Mouse (Mus musculus): ENCODE measurements around the gene Dmxl2. TPM values are rescaled to one million over a fixed set of nuclear protein-coding genes. Genes with fewer than 3 reads are reported as not detected.

Gene Dmxl2
- total and polyA plus RNA-seq, 3 experiments, result 6.1 to 238 (median 9.1) TPM

DNA sequence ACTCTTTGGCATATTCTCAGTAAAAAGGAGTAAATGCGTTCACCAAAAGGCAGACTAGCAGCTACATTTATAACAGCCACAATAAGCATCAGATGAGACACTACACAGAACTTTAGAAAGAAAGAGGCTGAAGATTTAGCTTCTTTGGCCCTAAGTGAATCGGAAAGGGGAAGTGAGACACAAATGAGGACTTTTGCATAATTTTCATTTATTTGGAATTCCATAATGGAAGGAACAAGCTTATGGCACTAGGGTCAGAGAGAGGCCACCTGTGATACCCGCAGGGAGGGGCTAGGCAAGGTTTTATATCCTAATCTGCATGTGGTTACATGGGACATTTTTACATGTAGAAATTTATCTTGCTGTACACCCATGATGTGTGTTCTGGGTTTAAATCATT, 36.1 kb upstream of the Dmxl2 start:
- Histone ChIP-seq H3K79me2 (ENCODE audit: control insufficient read depth, insufficient read depth, low read length, poor library complexity) (no peaks in the 10 kb centered on the region), H3K4me1 (ENCODE audit: control insufficient read depth in 1 of 2, insufficient read depth in 2 of 2, low read length in 2 of 2) (no peaks in the 10 kb centered on the region), H3K4me3 (ENCODE audit: control insufficient read depth in 1 of 2, insufficient read depth in 1 of 2, low read depth in 2 of 2, low read length in 2 of 2) (no peak overlapping the region), H3K36me3 (ENCODE audit: control insufficient read depth in 1 of 2, insufficient read depth in 2 of 2, low read length in 2 of 2) (no peaks in the 10 kb centered on the region), H3K27ac (ENCODE audit: control insufficient read depth, low read depth, low read length) (no peak overlapping the region), H3K9me3 (replicated peaks; ENCODE audit: insufficient read depth, low read length) (no peaks in the 10 kb centered on the region), H3K27me3 (ENCODE audit: control insufficient read depth in 1 of 2, insufficient read depth in 2 of 2, low read length in 2 of 2) (peaks cover 2 to 7% of the 10 kb centered on the region in 2 experiments), H3K9ac (ENCODE audit: control insufficient read depth, low read depth, low read length, poor library complexity, severe bottlenecking) (no peak overlapping the region)
- TF ChIP-seq ZC3H11A (IDR thresholded peaks at IDR 0.05; ENCODE audit: low read depth, low read length) (no peak), TBP (IDR thresholded peaks at IDR 0.05; ENCODE audit: low read depth, low read length) (no peak), MAZ (IDR thresholded peaks at IDR 0.05; ENCODE audit: low read depth, low read length) (no peak), EP300 (IDR thresholded peaks at IDR 0.05; ENCODE audit: low read depth in 1 of 2, low read length in 2 of 2) (no peak), HCFC1 (IDR thresholded peaks at IDR 0.05; ENCODE audit: low read depth, low read length) (no peak), MAX (IDR thresholded peaks at IDR 0.05; ENCODE audit: low read length) (no peak), TAL1 (IDR thresholded peaks at IDR 0.05; ENCODE audit: low read length) (no peak), POLR2AphosphoS2 (IDR thresholded peaks at IDR 0.05; ENCODE audit: low read length) (no peak), BHLHE40 (IDR thresholded peaks at IDR 0.05; ENCODE audit: borderline replicate concordance, low read depth, low read length) (no peak), ETS1 (IDR thresholded peaks at IDR 0.05; ENCODE audit: low read depth, low read length) (no peak)
- no peak for DNase-seq (ENCODE audit: low read depth, low spot score)

DNA sequence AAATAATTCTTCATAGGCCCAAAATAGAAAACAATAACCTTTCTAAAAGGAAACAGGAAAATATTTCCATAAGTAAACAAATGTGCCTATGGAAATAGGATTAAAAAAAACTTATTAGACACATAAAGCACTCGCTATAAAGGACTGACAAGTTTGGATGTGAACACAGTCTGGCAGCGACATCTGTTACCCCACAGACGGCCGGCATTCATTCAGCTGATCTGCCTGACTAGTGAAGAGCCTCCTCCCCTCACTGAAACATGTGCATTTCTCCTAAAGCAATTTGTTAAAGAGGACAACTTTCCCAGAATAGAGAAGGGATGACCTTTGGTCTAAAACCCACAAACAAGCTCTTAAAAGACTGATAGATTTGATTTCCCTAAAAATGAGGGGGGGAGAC, 35.6 kb upstream of the Dmxl2 start:
- TF ChIP-seq ELF1 (IDR thresholded peaks at IDR 0.05; ENCODE audit: low read depth, low read length), result no peak
- TF ChIP-seq E2F4 (IDR thresholded peaks at IDR 0.05; ENCODE audit: borderline replicate concordance, low read depth, low read length), result no peak
- TF ChIP-seq JUND (IDR thresholded peaks at IDR 0.05; ENCODE audit: low read depth, low read length), result no peak
- TF ChIP-seq ZMIZ1 (IDR thresholded peaks at IDR 0.05; ENCODE audit: low read depth, low read length), result no peak
- no peak for TF ChIP-seq BHLHE40 (IDR thresholded peaks at IDR 0.05; ENCODE audit: borderline replicate concordance, low read depth, low read length)
- no peak for TF ChIP-seq TAL1 (IDR thresholded peaks at IDR 0.05; ENCODE audit: low read length)
- no peak for TF ChIP-seq EP300 (IDR thresholded peaks at IDR 0.05; ENCODE audit: low read depth in 1 of 2, low read length in 2 of 2)
- no peak for TF ChIP-seq POLR2AphosphoS5 (IDR thresholded peaks at IDR 0.05; ENCODE audit: borderline replicate concordance, low read depth, low read length)
- TF ChIP-seq TCF12 (IDR thresholded peaks at IDR 0.05; ENCODE audit: low read depth, low read length), result no peak
- TF ChIP-seq ETS1 (IDR thresholded peaks at IDR 0.05; ENCODE audit: low read depth, low read length), result no peak
- no peak for TF ChIP-seq NELFE (IDR thresholded peaks at IDR 0.05; ENCODE audit: low read depth, low read length)
- no peak for TF ChIP-seq MYC (IDR thresholded peaks at IDR 0.05; ENCODE audit: low read depth, low read length)
- no peak for TF ChIP-seq MAFK (IDR thresholded peaks at IDR 0.05; ENCODE audit: borderline replicate concordance, low read depth, low read length)
- TF ChIP-seq KAT2A (conservative IDR thresholded peaks at IDR 0.05; ENCODE audit: low read depth, low read length), result no peak
- TF ChIP-seq USF2 (IDR thresholded peaks at IDR 0.05; ENCODE audit: borderline replicate concordance in 1 of 2, insufficient read depth in 1 of 2, low read depth in 1 of 2, low read length in 2 of 2), result no peak
- TF ChIP-seq POLR2A (IDR thresholded peaks at IDR 0.05; ENCODE audit: control insufficient read depth in 1 of 2, insufficient read depth in 1 of 2, low read depth in 1 of 2, low read length in 2 of 2, poor library complexity in 1 of 2), result no peak
- no peak for TF ChIP-seq MAX (IDR thresholded peaks at IDR 0.05; ENCODE audit: low read length)
- no peak for TF ChIP-seq ZNF384 (IDR thresholded peaks at IDR 0.05; ENCODE audit: low read depth, low read length)
- TF ChIP-seq MXI1 (IDR thresholded peaks at IDR 0.05; ENCODE audit: low read depth, low read length), result no peak
- TF ChIP-seq TBP (IDR thresholded peaks at IDR 0.05; ENCODE audit: low read depth, low read length), result no peak
- H3K4me1 ChIP-seq (ENCODE audit: control insufficient read depth in 1 of 2, insufficient read depth in 2 of 2, low read length in 2 of 2), result no peaks in the 10 kb centered on the region
- DNase-seq (ENCODE audit: low read depth, low spot score), result no peak
- H3K36me3 ChIP-seq (ENCODE audit: control insufficient read depth in 1 of 2, insufficient read depth in 2 of 2, low read length in 2 of 2), result no peaks in the 10 kb centered on the region
- no peak overlapping the region for H3K27ac ChIP-seq (ENCODE audit: control insufficient read depth, low read depth, low read length)
- no peaks in the 10 kb centered on the region for H3K9me3 ChIP-seq (replicated peaks; ENCODE audit: insufficient read depth, low read length)
- no peak overlapping the region for H3K4me3 ChIP-seq (ENCODE audit: control insufficient read depth in 1 of 2, insufficient read depth in 1 of 2, low read depth in 2 of 2, low read length in 2 of 2)
- H3K9ac ChIP-seq (ENCODE audit: control insufficient read depth, low read depth, low read length, poor library complexity, severe bottlenecking), result no peak overlapping the region
- H3K27me3 ChIP-seq (ENCODE audit: control insufficient read depth in 1 of 2, insufficient read depth in 2 of 2, low read length in 2 of 2), result peaks cover 2 to 7% of the 10 kb centered on the region in 2 experiments
- no peaks in the 10 kb centered on the region for H3K79me2 ChIP-seq (ENCODE audit: control insufficient read depth, insufficient read depth, low read length, poor library complexity)

All from MEL (cell line).